Mouse (Mus musculus) heart, postnatal 0 days (tissue): ENCODE results near the gene Rps6kb1. TPM values are rescaled to one million over a fixed set of nuclear protein-coding genes. Genes with fewer than 3 reads are reported as not detected.

Experiments
- ATAC-seq: fragments of 200-750 bp; cut with Nextera tagmentation; 2 replicates; pipeline ENCODE4 v1.8.0; 2017; ENCODE audit warnings: low read depth, moderate number of reproducible peaks, moderate library complexity; ENCODE audit not compliant: insufficient read depth
- DNase-seq: peaks from one replicate; pipeline ENCODE4 v3.0.0-alpha.2; 2016; ENCODE audit warnings: low spot score
- H3K27ac ChIP-seq: fragments of 300-500 bp; sonication (generic); 2 replicates; pipeline ENCODE4 v1.5.1; 2014; ENCODE audit warnings: low read depth, mild to moderate bottlenecking
- H3K27me3 ChIP-seq: fragments of 300-500 bp; sonication (generic); 2 replicates; pipeline ENCODE4 v1.6.1; 2014; ENCODE audit warnings: low read length, mixed read lengths; ENCODE audit not compliant: control insufficient read depth, insufficient read depth
- H3K36me3 ChIP-seq: fragments of 300-500 bp; sonication (generic); replicated peaks from 2 replicates; pipeline ENCODE4 v1.6.1; 2014; ENCODE audit warnings: low read length, mixed read lengths; ENCODE audit not compliant: control insufficient read depth, insufficient read depth
- H3K4me1 ChIP-seq: fragments of 300-500 bp; sonication (generic); 2 replicates; pipeline ENCODE4 v1.6.1; 2014; ENCODE audit warnings: antibody characterized with exemption; ENCODE audit not compliant: control insufficient read depth, insufficient read depth
- H3K4me2 ChIP-seq: fragments of 300-500 bp; sonication (generic); 2 replicates; pipeline ENCODE4 v1.6.1; 2014; ENCODE audit warnings: low read depth, mild to moderate bottlenecking, low read length, moderate library complexity
- H3K4me3 ChIP-seq: fragments of 300-500 bp; sonication (generic); 2 replicates; pipeline ENCODE4 v1.5.1; 2014; ENCODE audit warnings: low read depth, low read length
- H3K9ac ChIP-seq: fragments of 300-500 bp; sonication (generic); replicated peaks from 2 replicates; pipeline ENCODE4 v1.6.1; 2014; ENCODE audit warnings: low read depth, low read length, mixed read lengths
- H3K9me3 ChIP-seq: fragments of 300-500 bp; sonication (generic); replicated peaks from 2 replicates; pipeline ENCODE4 v1.6.1; 2016; ENCODE audit warnings: low read length; ENCODE audit not compliant: control insufficient read depth
- CTCF ChIP-seq: IDR thresholded peaks from 2 replicates; pipeline ENCODE4 v1.5.1; 2016; ENCODE audit warnings: antibody characterized with exemption, control low read depth, low read depth
- EP300 ChIP-seq: IDR thresholded peaks from 2 replicates; pipeline ENCODE4 v1.6.1; 2016; ENCODE audit warnings: antibody characterized with exemption, low read depth
- WGBS: fragments of 180-500 bp; shearing (Covaris S2); extraction: QIAGEN DNeasy Blood & Tissue Kit; methylation state at CpG from one replicate; pipeline ENCODE4 v1.1.7; 2014; 5-methylcytosine and 5-hydroxymethylcytosine counted together
- microRNA counts: library from miRNA; unstranded; fragments of <30 nt; microRNA quantifications from one replicate; lab custom pipeline; 2015
- microRNA-seq: library from miRNA; unstranded; fragments of <30 nt; microRNA quantifications from one replicate; pipeline ENCODE4, GENCODE M21; 2016
- polyA plus RNA-seq: library from polyadenylated mRNA; unstranded; fragments of >200 nt; fragmentation: Nextera tagmentation; extraction: Ambion mirVana; gene quantifications from 2 replicates; pipeline ENCODE4 v1.2.1, GENCODE M21; 2015
- total RNA-seq: library from RNA; depleted of rRNA; stranded (reverse); fragments of >200 nt; gene quantifications from 2 replicates; pipeline ENCODE4 v1.2.3, GENCODE M21; 2014; ENCODE audit warnings: low replicate concordance; rRNA removed

Gene Rps6kb1
- total and polyA plus RNA-seq, 2 experiments from 2014 or later = 10.5 to 37.1 TPM

- Histone ChIP-seq H3K36me3 (no peaks in the 10 kb centered on the region), H3K4me1 (no peaks in the 10 kb centered on the region), H3K9ac (no peak overlapping the region), H3K9me3 (no peaks in the 10 kb centered on the region), H3K27me3 (no peaks in the 10 kb centered on the region), H3K4me2 (no peak overlapping the region), H3K4me3 (no peak overlapping the region), H3K27ac (no peak overlapping the region)
- WGBS = 84% methylated on average over 5 of the region's 5 CpGs
- no peak for DNase-seq
- no peak for ATAC-seq
- TF ChIP-seq EP300 (no peak), CTCF (no peak)
These were observed 90.6 kb downstream of the Rps6kb1 start for GRCm38 (mm10) chr11:86453991-86454390.

MicroRNAs within 50 kb of the gene (microRNA counts, 519-probe panel; counts per million panel counts)
- 7,936 counts per million, percentile 90 among the panel's probes with 10 or more counts for microRNA mmu-miR-21 (lab: Ali Mortazavi, UCI)

Small RNAs within 50 kb of the gene (microRNA-seq; reads per million reads assigned to microRNA genes)
- gene Mir21a = 25,043 reads per million, percentile 97 among the genes with 10 or more reads in this experiment

Other genes with a start within 250 kb of the Rps6kb1 start
- 26.3 and 52.1 TPM in 2 replicates for gene Med13, start 187.2 kb downstream of the Rps6kb1 start, total RNA-seq
- 3.7 and 3.8 TPM in 2 replicates for gene Med13, start 187.2 kb downstream of the Rps6kb1 start, polyA plus RNA-seq
- 9.1 and 26.9 TPM in 2 replicates for gene Rnft1, start 60.1 kb downstream of the Rps6kb1 start, total RNA-seq
- gene Rnft1, start 60.1 kb downstream of the Rps6kb1 start, polyA plus RNA-seq = 31.3 and 31.4 TPM in 2 replicates
- 2.5 and 16.6 TPM in 2 replicates for gene Tubd1, start 186 bp upstream of the Rps6kb1 start, total RNA-seq
- gene Tubd1, start 186 bp upstream of the Rps6kb1 start, polyA plus RNA-seq = 8.0 and 10.6 TPM in 2 replicates
- 48.9 and 51.7 TPM in 2 replicates for gene Vmp1, start 139.0 kb upstream of the Rps6kb1 start, total RNA-seq
- gene Vmp1, start 139.0 kb upstream of the Rps6kb1 start, polyA plus RNA-seq = 72.1 and 77.9 TPM in 2 replicates
- 6.5 and 7.1 TPM in 2 replicates for gene Ptrh2, start 139.2 kb upstream of the Rps6kb1 start, total RNA-seq
- 14.0 and 14.6 TPM in 2 replicates for gene Ptrh2, start 139.2 kb upstream of the Rps6kb1 start, polyA plus RNA-seq
- gene Cltc, start 212.8 kb upstream of the Rps6kb1 start, total RNA-seq = 185 and 279 TPM in 2 replicates
- gene Cltc, start 212.8 kb upstream of the Rps6kb1 start, polyA plus RNA-seq = 71.0 and 77.6 TPM in 2 replicates